In genomic region chr4:53384761-53385160, GRCm38 (mm10) we compare ENCODE assay signal across 9 mouse cellular contexts. TPM values are rescaled to one million over a fixed set of nuclear protein-coding genes. Genes with fewer than 3 reads are reported as not detected.
DNase-seq lines count a peak whose midpoint lies in the region; ATAC-seq and TF ChIP-seq lines count a peak whose summit lies in the region.
"Had no signal": no experiment of that assay in that cellular context is flagged by ENCODE, and none has a peak within 500 bp of the region (broad histone marks: within the 10 kb centered on the region; RNA-seq: fewer than 3 reads in every experiment).

No protein-coding gene starts in this region.

- no peak for TF ChIP-seq EP300 in liver, embryonic 14.5 days (IDR thresholded peaks at IDR 0.05; ENCODE audit: low read depth)
- TF ChIP-seq EP300 in stomach, postnatal 0 days (optimal IDR thresholded peaks at IDR 0.05) = no peak

- H3K36me3 ChIP-seq in forebrain, embryonic 11.5 days (ENCODE audit: control insufficient read depth, insufficient read depth, low read length) = no peaks in the 10 kb centered on the region
- H3K36me3 ChIP-seq in heart, embryonic 16.5 days (ENCODE audit: control insufficient read depth, insufficient read depth) = no peaks in the 10 kb centered on the region
- H3K36me3 ChIP-seq in liver, embryonic 14.5 days (replicated peaks; ENCODE audit: control insufficient read depth, insufficient read depth, low read depth) = no peaks in the 10 kb centered on the region
- H3K36me3 ChIP-seq in neural tube, embryonic 11.5 days (ENCODE audit: control insufficient read depth, insufficient read depth, low read length) = no peaks in the 10 kb centered on the region
- no peaks in the 10 kb centered on the region for H3K36me3 ChIP-seq in stomach, postnatal 0 days (ENCODE audit: control insufficient read depth, insufficient read depth, low read length)
- H3K36me3 ChIP-seq: limb, embryonic 15.5 days had no signal

- H3K4me2 ChIP-seq in forebrain, embryonic 11.5 days (ENCODE audit: low read depth, low read length, severe bottlenecking) = no peak overlapping the region
- H3K4me2 ChIP-seq in heart, embryonic 16.5 days (ENCODE audit: low read depth, low read length) = peak overlapping the region; percentile 50
- H3K4me2 ChIP-seq in liver, embryonic 14.5 days (ENCODE audit: low read depth) = peak overlapping the region; percentile 43
- H3K4me2 ChIP-seq in neural tube, embryonic 11.5 days (ENCODE audit: low read depth) = no peak overlapping the region
- H3K4me2 ChIP-seq in stomach, postnatal 0 days (replicated peaks; ENCODE audit: low read depth) = peak overlapping the region; percentile 47
- H3K4me2 ChIP-seq: limb, embryonic 15.5 days had no signal

- 40% methylated on average over 6 of the region's 6 CpGs for WGBS in forebrain, embryonic 11.5 days
- 18% methylated on average over 6 of the region's 6 CpGs for WGBS in heart, embryonic 16.5 days
- 15% methylated on average over 6 of the region's 6 CpGs for WGBS in liver, embryonic 14.5 days (ENCODE audit: insufficient replicate concordance)
- 41% methylated on average over 6 of the region's 6 CpGs for WGBS in neural tube, embryonic 11.5 days
- 10% methylated on average over 6 of the region's 6 CpGs for WGBS in stomach, postnatal 0 days

- H3K27me3 ChIP-seq in forebrain, embryonic 11.5 days (ENCODE audit: control insufficient read depth, insufficient read depth, low read length) = no peaks in the 10 kb centered on the region
- H3K27me3 ChIP-seq in heart, embryonic 16.5 days (ENCODE audit: control insufficient read depth, insufficient read depth, low read length) = no peaks in the 10 kb centered on the region
- H3K27me3 ChIP-seq in liver, embryonic 14.5 days (ENCODE audit: control insufficient read depth, insufficient read depth, low read length) = no peaks in the 10 kb centered on the region
- H3K27me3 ChIP-seq in neural tube, embryonic 11.5 days (ENCODE audit: control insufficient read depth, insufficient read depth, low read length) = no peaks in the 10 kb centered on the region
- H3K27me3 ChIP-seq in stomach, postnatal 0 days (ENCODE audit: control insufficient read depth, insufficient read depth, low read length) = no peaks in the 10 kb centered on the region
- H3K27me3 ChIP-seq: limb, embryonic 15.5 days had no signal

- no peaks in the 10 kb centered on the region for H3K9me3 ChIP-seq in forebrain, embryonic 11.5 days (ENCODE audit: control insufficient read depth, low read length)
- H3K9me3 ChIP-seq in heart, embryonic 16.5 days (replicated peaks; ENCODE audit: control insufficient read depth, low read length) = no peaks in the 10 kb centered on the region
- H3K9me3 ChIP-seq in liver, embryonic 14.5 days (ENCODE audit: control insufficient read depth, low read length) = no peaks in the 10 kb centered on the region
- no peaks in the 10 kb centered on the region for H3K9me3 ChIP-seq in neural tube, embryonic 11.5 days (ENCODE audit: control insufficient read depth, low read length)
- no peaks in the 10 kb centered on the region for H3K9me3 ChIP-seq in stomach, postnatal 0 days (ENCODE audit: control insufficient read depth, low read length)
- H3K9me3 ChIP-seq: limb, embryonic 15.5 days had no signal

- H3K4me3 ChIP-seq in forebrain, embryonic 11.5 days (ENCODE audit: low read depth, low read length) = no peak overlapping the region
- H3K4me3 ChIP-seq in heart, embryonic 16.5 days (ENCODE audit: low read length) = peak overlapping the region; percentile 21; the same call in 1 of the 2 replicates
- H3K4me3 ChIP-seq in liver, embryonic 14.5 days (ENCODE audit: insufficient read depth in 1 of 2, low read depth in 2 of 2, low read length in 2 of 2) = no peak overlapping the region
- no peak overlapping the region for H3K4me3 ChIP-seq in neural tube, embryonic 11.5 days (ENCODE audit: low read depth, low read length)
- H3K4me3 ChIP-seq in stomach, postnatal 0 days (ENCODE audit: low read depth, low read length) = no peak overlapping the region
- H3K4me3 ChIP-seq: limb, embryonic 15.5 days had no signal

- peak; percentile 44; the same call in 1 of the 2 replicates for ATAC-seq in forebrain, embryonic 11.5 days (replicated peaks; ENCODE audit: low FRiP score)
- ATAC-seq in heart, embryonic 16.5 days (replicated peaks; ENCODE audit: extremely low read depth, insufficient read depth, low FRiP score) = no peak
- ATAC-seq in liver, embryonic 14.5 days (ENCODE audit: insufficient read depth) = peak; percentile 43; the same call in 1 of the 2 replicates
- ATAC-seq in neural tube, embryonic 11.5 days (ENCODE audit: insufficient read depth, low FRiP score, low TSS enrichment) = peak; percentile 45; the same call in 1 of the 2 replicates
- peak; percentile 91 for ATAC-seq in stomach, postnatal 0 days (ENCODE audit: low FRiP score, low TSS enrichment)

- no peaks in the 10 kb centered on the region for H3K4me1 ChIP-seq in forebrain, embryonic 11.5 days (replicated peaks; ENCODE audit: control insufficient read depth, insufficient read depth, low read length)
- H3K4me1 ChIP-seq in heart, embryonic 16.5 days (ENCODE audit: control insufficient read depth, insufficient read depth, low read length) = peaks cover 3% of the 10 kb centered on the region
- H3K4me1 ChIP-seq in liver, embryonic 14.5 days (replicated peaks; ENCODE audit: control insufficient read depth in 2 of 2, insufficient read depth in 2 of 2, low read length in 1 of 2) = peaks cover 0 to 10% of the 10 kb centered on the region in 2 experiments; a peak in 3 of 4 replicates
- H3K4me1 ChIP-seq in neural tube, embryonic 11.5 days (ENCODE audit: control insufficient read depth, insufficient read depth, low read length) = no peaks in the 10 kb centered on the region
- no peaks in the 10 kb centered on the region for H3K4me1 ChIP-seq in stomach, postnatal 0 days (replicated peaks; ENCODE audit: control insufficient read depth, insufficient read depth)

- no peak overlapping the region for H3K27ac ChIP-seq in forebrain, embryonic 11.5 days (ENCODE audit: low read depth, low read length)
- H3K27ac ChIP-seq in heart, embryonic 16.5 days (ENCODE audit: low read length) = no peak overlapping the region
- H3K27ac ChIP-seq in liver, embryonic 14.5 days = no peak overlapping the region
- H3K27ac ChIP-seq in neural tube, embryonic 11.5 days (ENCODE audit: low read depth, low read length) = no peak overlapping the region
- H3K27ac ChIP-seq in stomach, postnatal 0 days (replicated peaks) = no peak overlapping the region
- H3K27ac ChIP-seq: limb, embryonic 15.5 days had no signal

- peak; percentile 72 to 80 for DNase-seq in CD8-positive naive resting alpha-beta T cell, adult 2 months (ENCODE audit: low read depth in 2 of 2, low spot score in 2 of 2)
- peak; percentile 63 for DNase-seq in c-Kit-positive CD71-positive TER-119-negative erythroid progenitor cells, embryonic 14.5 days (ENCODE audit: low read depth)
- DNase-seq in forebrain, embryonic 11.5 days (ENCODE audit: low spot score) = peak; percentile 70
- peak; percentile 56 to 91 for DNase-seq in kidney, postnatal 25 days
- DNase-seq in liver, embryonic 14.5 days (ENCODE audit: low read depth in 3 of 3, low spot score in 3 of 3) = peak; percentile 41 to 56 (median 42)
- peak; percentile 67 for DNase-seq in neural tube, embryonic 11.5 days (ENCODE audit: low spot score)
- peak; percentile 63 for DNase-seq in stomach, postnatal 0 days (ENCODE audit: low spot score)

- no peak overlapping the region for H3K9ac ChIP-seq in forebrain, embryonic 11.5 days (ENCODE audit: low read length)
- H3K9ac ChIP-seq in heart, embryonic 16.5 days (ENCODE audit: low read length) = no peak overlapping the region
- no peak overlapping the region for H3K9ac ChIP-seq in liver, embryonic 14.5 days (replicated peaks)
- H3K9ac ChIP-seq in neural tube, embryonic 11.5 days (ENCODE audit: low read length) = no peak overlapping the region
- H3K9ac ChIP-seq in stomach, postnatal 0 days (ENCODE audit: low read length) = no peak overlapping the region
- H3K9ac ChIP-seq: limb, embryonic 15.5 days had no signal

- TF ChIP-seq CTCF in liver, embryonic 14.5 days (IDR thresholded peaks at IDR 0.05; ENCODE audit: low read depth) = peak; percentile 77
- TF ChIP-seq CTCF in stomach, postnatal 0 days (IDR thresholded peaks at IDR 0.05; ENCODE audit: low read depth) = peak; percentile 92

RNA-seq across cellular contexts. Expression of gene Slc44a1, which starts 55.5 kb away (rescaled TPM):
- polyA plus RNA-seq in forebrain, embryonic 11.5 days (2014; fragmentation: Nextera tagmentation; extraction: Ambion mirVana) = 16.2 and 16.6 TPM in 2 replicates
- 15.4 and 20.3 TPM in 2 replicates for polyA plus RNA-seq in heart, embryonic 16.5 days (2015; fragmentation: Nextera tagmentation; extraction: Ambion mirVana)
- polyA plus RNA-seq in liver, embryonic 14.5 days (2012; rRNA removed) = 6.2 and 7.7 TPM in 2 replicates
- 12.6 and 13.1 TPM in 2 replicates for polyA plus RNA-seq in liver, embryonic 14.5 days (2014; fragmentation: Nextera tagmentation; extraction: Ambion mirVana)
- 21.7 and 23.1 TPM in 2 replicates for polyA plus RNA-seq in neural tube, embryonic 11.5 days (2014; fragmentation: Nextera tagmentation; extraction: Ambion mirVana)
- polyA plus RNA-seq in stomach, postnatal 0 days (2015; fragmentation: Nextera tagmentation; extraction: Ambion mirVana) = 31.9 and 33.9 TPM in 2 replicates

Comparison
In these comparisons a context has a peak if more than half of its experiments do, and no peak if none do; other contexts are left out.
1. H3K4me2 ChIP-seq: peak in heart, embryonic 16.5 days (single experiment), liver, embryonic 14.5 days (single experiment) and stomach, postnatal 0 days (single experiment); none in forebrain, embryonic 11.5 days (single experiment) and neural tube, embryonic 11.5 days (single experiment).
2. Peak in every context shown above with its lines, with median percentiles within 50 percentile points of each other: DNase-seq.